Mouse (Mus musculus) ES-Bruce4 (cell line): ENCODE data around the gene Trex1.

Experiments
- CTCF ChIP-seq: IDR thresholded peaks from one replicate; pipeline ENCODE4 v1.8.1; 2011; ENCODE audit warnings: low read depth, low read length
- EP300 ChIP-seq: IDR thresholded peaks from 2 replicates; pipeline ENCODE4 v1.6.1; 2011; ENCODE audit warnings: low read depth, low read length; ENCODE audit not compliant: insufficient read depth
- POLR2A ChIP-seq: IDR thresholded peaks from one replicate; pipeline ENCODE4 v1.8.1; 2011; ENCODE audit warnings: low read length; ENCODE audit not compliant: insufficient read depth

- TF ChIP-seq CTCF (no peak), POLR2A (no peak), EP300 (no peak)
These were observed 49.8 kb downstream of the Trex1 start for GRCm38 (mm10) chr9:109009636-109010315.
